14 mouse cellular contexts compared by ENCODE assay signal in genomic region chr7:51823562-51824338, GRCm38 (mm10). TPM values are rescaled to one million over a fixed set of nuclear protein-coding genes. Genes with fewer than 3 reads are reported as not detected.
DNase-seq lines count a peak whose midpoint lies in the region; ATAC-seq and TF ChIP-seq lines count a peak whose summit lies in the region.
"Had no signal": no experiment of that assay in that cellular context is flagged by ENCODE, and none has a peak within 500 bp of the region (broad histone marks: within the 10 kb centered on the region; RNA-seq: fewer than 3 reads in every experiment).

No protein-coding gene starts in this region.

- no peak for TF ChIP-seq CTCF in intestine, postnatal 0 days (IDR thresholded peaks at IDR 0.05; ENCODE audit: low read depth)

- H3K9me3 ChIP-seq in neural tube, embryonic 12.5 days, result no peaks in the 10 kb centered on the region
- no peaks in the 10 kb centered on the region for H3K9me3 ChIP-seq in neural tube, embryonic 15.5 days (replicated peaks)
- H3K9me3 ChIP-seq in forebrain, embryonic 16.5 days (ENCODE audit: control insufficient read depth, low read length), result no peaks in the 10 kb centered on the region
- no peaks in the 10 kb centered on the region for H3K9me3 ChIP-seq in midbrain, embryonic 12.5 days
- no peaks in the 10 kb centered on the region for H3K9me3 ChIP-seq in neural tube, embryonic 14.5 days (ENCODE audit: control insufficient read depth, low read length)
- no peaks in the 10 kb centered on the region for H3K9me3 ChIP-seq in intestine, postnatal 0 days (ENCODE audit: control insufficient read depth)
- H3K9me3 ChIP-seq: liver, embryonic 15.5 days had no signal

- 63% methylated on average over 7 of the region's 7 CpGs for WGBS in neural tube, embryonic 12.5 days
- WGBS in neural tube, embryonic 15.5 days, result 46% methylated on average over 7 of the region's 7 CpGs
- 54% methylated on average over 7 of the region's 7 CpGs for WGBS in forebrain, embryonic 16.5 days
- WGBS in midbrain, embryonic 12.5 days, result 59% methylated on average over 7 of the region's 7 CpGs
- 47% methylated on average over 7 of the region's 7 CpGs for WGBS in neural tube, embryonic 14.5 days
- 69% methylated on average over 7 of the region's 7 CpGs for WGBS in intestine, postnatal 0 days

- H3K4me1 ChIP-seq in neural tube, embryonic 12.5 days, result peaks cover 4% of the 10 kb centered on the region; the same call in 1 of the 2 replicates
- H3K4me1 ChIP-seq in neural tube, embryonic 15.5 days, result no peaks in the 10 kb centered on the region
- H3K4me1 ChIP-seq in forebrain, embryonic 16.5 days (replicated peaks; ENCODE audit: control insufficient read depth, insufficient read depth, low read length), result peaks cover 9% of the 10 kb centered on the region
- H3K4me1 ChIP-seq in midbrain, embryonic 12.5 days, result no peaks in the 10 kb centered on the region
- no peaks in the 10 kb centered on the region for H3K4me1 ChIP-seq in neural tube, embryonic 14.5 days (ENCODE audit: control insufficient read depth, insufficient read depth, low read length)
- H3K4me1 ChIP-seq in intestine, postnatal 0 days (replicated peaks; ENCODE audit: control insufficient read depth, insufficient read depth, low read length), result no peaks in the 10 kb centered on the region
- H3K4me1 ChIP-seq: liver, embryonic 15.5 days had no signal

- no peaks in the 10 kb centered on the region for H3K27me3 ChIP-seq in neural tube, embryonic 12.5 days (replicated peaks)
- no peaks in the 10 kb centered on the region for H3K27me3 ChIP-seq in neural tube, embryonic 15.5 days (replicated peaks)
- H3K27me3 ChIP-seq in forebrain, embryonic 16.5 days (replicated peaks; ENCODE audit: control insufficient read depth, insufficient read depth, low read length), result no peaks in the 10 kb centered on the region
- no peaks in the 10 kb centered on the region for H3K27me3 ChIP-seq in midbrain, embryonic 12.5 days
- no peaks in the 10 kb centered on the region for H3K27me3 ChIP-seq in neural tube, embryonic 14.5 days (ENCODE audit: control insufficient read depth, insufficient read depth, low read length)
- H3K27me3 ChIP-seq in intestine, postnatal 0 days (replicated peaks; ENCODE audit: control insufficient read depth, insufficient read depth, low read length), result no peaks in the 10 kb centered on the region
- H3K27me3 ChIP-seq: liver, embryonic 15.5 days; Patski had no signal

- no peak for DNase-seq in heart, adult 11 months
- no peak for DNase-seq in frontal cortex, postnatal 36 days (ENCODE audit: low spot score in 2 of 2)
- DNase-seq: adrenal gland, adult 8-10 months; cerebellum, adult 9-10 months; kidney, adult 11 months; right cerebral cortex, postnatal 4 days had no signal

- peak; percentile 63 for ATAC-seq in neural tube, embryonic 12.5 days (ENCODE audit: low FRiP score, low read depth)
- ATAC-seq in neural tube, embryonic 15.5 days (ENCODE audit: low FRiP score), result no peak
- ATAC-seq in forebrain, embryonic 16.5 days, result peak; percentile 74
- peak; percentile 81 for ATAC-seq in midbrain, embryonic 12.5 days (ENCODE audit: low FRiP score, low read depth)
- peak; percentile 31; the same call in 1 of the 2 replicates for ATAC-seq in neural tube, embryonic 14.5 days (ENCODE audit: low read depth)
- no peak for ATAC-seq in intestine, postnatal 0 days
- ATAC-seq: Patski had no signal

- no peaks in the 10 kb centered on the region for H3K36me3 ChIP-seq in neural tube, embryonic 12.5 days
- H3K36me3 ChIP-seq in neural tube, embryonic 15.5 days, result no peaks in the 10 kb centered on the region
- no peaks in the 10 kb centered on the region for H3K36me3 ChIP-seq in forebrain, embryonic 16.5 days (ENCODE audit: control insufficient read depth, insufficient read depth)
- H3K36me3 ChIP-seq in midbrain, embryonic 12.5 days, result no peaks in the 10 kb centered on the region
- no peaks in the 10 kb centered on the region for H3K36me3 ChIP-seq in neural tube, embryonic 14.5 days (ENCODE audit: control insufficient read depth, insufficient read depth, low read length)
- no peaks in the 10 kb centered on the region for H3K36me3 ChIP-seq in intestine, postnatal 0 days (ENCODE audit: control insufficient read depth, insufficient read depth)
- H3K36me3 ChIP-seq: liver, embryonic 15.5 days had no signal

- no peak overlapping the region for H3K4me3 ChIP-seq in neural tube, embryonic 12.5 days
- no peak overlapping the region for H3K4me3 ChIP-seq in neural tube, embryonic 15.5 days (replicated peaks)
- no peak overlapping the region for H3K4me3 ChIP-seq in forebrain, embryonic 16.5 days (replicated peaks; ENCODE audit: low read length)
- no peak overlapping the region for H3K4me3 ChIP-seq in midbrain, embryonic 12.5 days
- no peak overlapping the region for H3K4me3 ChIP-seq in neural tube, embryonic 14.5 days (ENCODE audit: low read depth, low read length)
- H3K4me3 ChIP-seq in intestine, postnatal 0 days (ENCODE audit: low read depth, low read length), result no peak overlapping the region
- H3K4me3 ChIP-seq: liver, embryonic 15.5 days had no signal

- no peak overlapping the region for H3K4me2 ChIP-seq in neural tube, embryonic 12.5 days (replicated peaks)
- no peak overlapping the region for H3K4me2 ChIP-seq in neural tube, embryonic 15.5 days
- H3K4me2 ChIP-seq in forebrain, embryonic 16.5 days (ENCODE audit: low read length), result no peak overlapping the region
- no peak overlapping the region for H3K4me2 ChIP-seq in midbrain, embryonic 12.5 days (replicated peaks)
- no peak overlapping the region for H3K4me2 ChIP-seq in neural tube, embryonic 14.5 days (ENCODE audit: low read depth, low read length)
- H3K4me2 ChIP-seq in intestine, postnatal 0 days (replicated peaks; ENCODE audit: low read depth), result no peak overlapping the region
- H3K4me2 ChIP-seq: liver, embryonic 15.5 days had no signal

- H3K9ac ChIP-seq in neural tube, embryonic 12.5 days, result no peak overlapping the region
- H3K9ac ChIP-seq in neural tube, embryonic 15.5 days (replicated peaks), result no peak overlapping the region
- H3K9ac ChIP-seq in forebrain, embryonic 16.5 days (replicated peaks; ENCODE audit: low read depth, low read length), result no peak overlapping the region
- no peak overlapping the region for H3K9ac ChIP-seq in midbrain, embryonic 12.5 days (replicated peaks)
- no peak overlapping the region for H3K9ac ChIP-seq in neural tube, embryonic 14.5 days (replicated peaks; ENCODE audit: low read depth, low read length)
- H3K9ac ChIP-seq in intestine, postnatal 0 days (ENCODE audit: low read depth, low read length), result no peak overlapping the region
- H3K9ac ChIP-seq: liver, embryonic 15.5 days had no signal

- H3K27ac ChIP-seq in neural tube, embryonic 12.5 days, result no peak overlapping the region
- no peak overlapping the region for H3K27ac ChIP-seq in neural tube, embryonic 15.5 days (replicated peaks)
- H3K27ac ChIP-seq in forebrain, embryonic 16.5 days (ENCODE audit: low read length), result no peak overlapping the region
- H3K27ac ChIP-seq in midbrain, embryonic 12.5 days (replicated peaks), result peak overlapping the region; percentile 71
- H3K27ac ChIP-seq in neural tube, embryonic 14.5 days (ENCODE audit: low read depth, low read length), result no peak overlapping the region
- H3K27ac ChIP-seq in intestine, postnatal 0 days (ENCODE audit: low read depth, low read length), result no peak overlapping the region
- H3K27ac ChIP-seq: liver, embryonic 15.5 days had no signal

RNA-seq across cellular contexts. Expression of gene Gas2, which starts 38.1 kb away (rescaled TPM):
- 39.6 and 42.3 TPM in 2 replicates for polyA plus RNA-seq in neural tube, embryonic 12.5 days (2016; fragmentation: Nextera tagmentation; extraction: Ambion mirVana)
- polyA plus RNA-seq in neural tube, embryonic 15.5 days (2015; fragmentation: Nextera tagmentation; extraction: Ambion mirVana), result 18.9 and 20.1 TPM in 2 replicates
- 15.8 and 17.8 TPM in 2 replicates for polyA plus RNA-seq in forebrain, embryonic 16.5 days (2015; fragmentation: Nextera tagmentation; extraction: Ambion mirVana)
- polyA plus RNA-seq in midbrain, embryonic 12.5 days (2016; fragmentation: Nextera tagmentation; extraction: Ambion mirVana), result 30.9 and 32.7 TPM in 2 replicates
- polyA plus RNA-seq in neural tube, embryonic 14.5 days (2014; fragmentation: Nextera tagmentation; extraction: Ambion mirVana), result 14.6 and 19.9 TPM in 2 replicates
- polyA plus RNA-seq in intestine, postnatal 0 days (2015; fragmentation: Nextera tagmentation; extraction: Ambion mirVana), result 5.3 and 6.3 TPM in 2 replicates

RNA-seq across cellular contexts. Expression of gene Fancf, which starts 38.3 kb away (rescaled TPM):
- polyA plus RNA-seq in neural tube, embryonic 12.5 days (2016; fragmentation: Nextera tagmentation; extraction: Ambion mirVana), result 15.6 and 18.8 TPM in 2 replicates
- 8.4 and 10.1 TPM in 2 replicates for polyA plus RNA-seq in neural tube, embryonic 15.5 days (2015; fragmentation: Nextera tagmentation; extraction: Ambion mirVana)
- polyA plus RNA-seq in forebrain, embryonic 16.5 days (2015; fragmentation: Nextera tagmentation; extraction: Ambion mirVana), result 8.5 and 9.4 TPM in 2 replicates
- polyA plus RNA-seq in midbrain, embryonic 12.5 days (2016; fragmentation: Nextera tagmentation; extraction: Ambion mirVana), result 14.9 and 17.3 TPM in 2 replicates
- polyA plus RNA-seq in neural tube, embryonic 14.5 days (2014; fragmentation: Nextera tagmentation; extraction: Ambion mirVana), result 11.0 and 13.7 TPM in 2 replicates
- 5.9 and 6.0 TPM in 2 replicates for polyA plus RNA-seq in intestine, postnatal 0 days (2015; fragmentation: Nextera tagmentation; extraction: Ambion mirVana)

Comparison
In these comparisons a context has a peak if more than half of its experiments do, and no peak if none do; other contexts are left out.
1. ATAC-seq: peak in neural tube, embryonic 12.5 days (single experiment), forebrain, embryonic 16.5 days (single experiment), midbrain, embryonic 12.5 days (single experiment) and neural tube, embryonic 14.5 days (single experiment); none in neural tube, embryonic 15.5 days (single experiment) and intestine, postnatal 0 days (single experiment).